Mouse (Mus musculus) MEL-GATA-1-ER (cell line): ENCODE results near the gene Spata45.

Experiments
- DNase-seq: peaks from one replicate; pipeline ENCODE4 v3.0.0-alpha.2; 2012; ENCODE audit warnings: low read depth; ENCODE audit errors: extremely low read depth

The Spata45 gene

DNA sequence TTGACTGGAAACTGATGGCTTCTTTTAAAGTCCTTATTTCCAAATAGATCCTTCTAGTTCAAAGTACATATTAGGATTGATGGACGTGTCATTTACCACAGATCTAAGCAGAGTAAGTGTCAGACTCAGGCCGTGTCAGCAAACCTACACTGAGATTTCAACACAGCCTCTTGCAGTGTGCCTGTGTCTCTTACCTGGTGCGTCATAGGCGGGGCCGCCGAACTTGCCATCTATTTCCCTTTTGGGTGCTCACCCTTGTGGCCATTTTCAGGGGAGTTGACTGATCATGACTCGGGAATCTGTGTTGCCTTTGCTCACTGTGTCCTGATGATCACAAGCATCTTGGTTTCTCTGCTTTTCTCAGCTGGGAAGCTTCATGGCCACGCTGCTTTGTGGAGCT lies 46.8 kb downstream of the Spata45 start:
- no peak for DNase-seq

DNA sequence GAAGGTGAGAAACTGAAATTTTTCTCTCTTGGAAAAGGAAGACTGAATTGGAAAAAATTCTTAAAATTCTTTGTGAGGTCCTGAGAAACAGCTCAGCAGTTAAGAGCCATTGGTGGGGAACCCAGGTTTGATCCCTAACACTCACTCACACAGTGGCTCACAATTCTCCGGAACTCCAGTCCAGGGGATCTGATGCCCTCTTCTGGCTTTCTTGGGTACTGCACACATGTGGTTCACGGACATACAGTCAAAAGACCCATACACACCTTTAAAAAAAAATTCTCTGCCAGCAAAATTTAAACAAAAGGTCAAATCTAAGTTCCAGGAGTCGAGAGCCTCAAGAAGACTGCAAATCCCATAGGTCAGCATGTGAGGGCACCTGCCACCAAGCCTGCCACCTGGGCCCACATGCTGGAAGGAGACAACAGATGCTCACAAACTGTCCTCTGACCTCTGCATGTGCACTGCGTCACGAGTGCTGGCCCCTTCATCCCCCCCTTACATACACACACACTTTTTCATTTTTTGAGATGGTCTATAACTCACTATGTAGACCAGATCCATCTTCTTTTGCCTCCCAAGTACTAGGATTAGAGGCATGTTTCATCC lies 48.6 kb downstream of the Spata45 start:
- no peak for DNase-seq

DNA sequence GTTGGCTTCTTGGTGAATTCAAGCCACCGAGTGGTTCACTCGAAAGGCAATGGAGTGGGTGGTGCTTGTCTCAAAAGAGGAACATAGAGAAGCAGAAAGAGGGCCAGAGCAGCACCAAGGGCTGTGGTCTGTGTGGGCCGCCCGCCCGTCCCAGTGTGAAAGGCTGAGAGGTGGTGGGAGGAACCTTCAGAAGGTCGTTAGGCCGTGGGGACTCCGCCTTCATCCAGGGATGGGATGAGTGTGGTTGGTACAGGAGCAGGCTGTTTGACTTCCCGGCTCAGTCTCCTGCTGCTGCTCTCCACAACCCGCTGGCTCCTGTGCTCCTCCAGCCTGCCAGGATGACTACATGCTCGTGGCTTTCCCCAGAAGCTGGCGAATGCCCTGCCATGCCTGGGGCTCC lies 49.2 kb downstream of the Spata45 start:
- DNase-seq, result peak; percentile 36

DNA sequence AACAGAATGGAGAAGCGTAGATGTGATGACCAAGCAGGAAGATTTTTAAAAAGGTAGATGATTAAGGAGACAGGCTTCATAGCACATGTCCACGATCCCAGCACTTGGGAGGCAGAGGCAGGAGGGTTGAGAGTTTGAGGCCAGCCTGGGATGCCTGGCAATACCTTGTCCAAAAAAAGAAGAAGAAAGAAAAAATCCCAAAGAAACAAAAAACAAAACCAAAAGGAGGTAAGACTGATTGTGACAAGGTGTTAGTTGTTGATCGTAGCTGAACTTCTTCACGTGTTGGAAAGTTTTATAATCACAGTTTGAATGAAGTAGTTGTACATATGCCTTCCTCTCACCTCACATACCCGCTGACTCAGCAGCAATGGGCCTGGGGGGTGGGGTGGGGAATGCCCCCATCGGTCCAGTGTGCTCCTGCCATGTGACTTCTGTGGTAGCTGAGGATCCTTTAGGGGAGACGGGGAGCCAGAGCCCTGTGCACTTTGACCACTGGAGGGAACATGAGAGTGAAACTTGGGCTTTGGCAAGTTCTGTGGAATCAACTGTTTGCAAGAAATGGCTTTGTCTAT lies 50.0 kb downstream of the Spata45 start:
- DNase-seq, result no peak

DNA sequence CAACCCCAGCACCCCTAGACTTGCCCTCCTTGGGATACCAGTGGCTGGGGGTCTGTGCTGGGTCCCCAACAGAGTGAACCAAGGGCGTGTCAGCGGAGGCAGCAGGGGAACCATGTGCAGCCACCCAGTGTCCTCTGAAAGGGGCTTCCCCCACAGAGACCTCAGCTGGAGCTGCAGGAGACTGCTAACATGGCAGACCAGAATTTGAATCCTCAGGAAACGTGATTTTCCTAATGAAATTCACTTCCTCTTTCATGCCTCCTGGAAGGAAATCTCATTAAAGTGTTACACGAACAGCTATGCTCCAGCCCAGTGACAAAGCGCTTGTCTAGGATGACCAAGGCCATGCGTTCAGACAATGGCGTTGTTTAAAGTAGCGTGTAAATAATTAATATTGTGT lies 50.5 kb downstream of the Spata45 start:
- no peak for DNase-seq

DNA sequence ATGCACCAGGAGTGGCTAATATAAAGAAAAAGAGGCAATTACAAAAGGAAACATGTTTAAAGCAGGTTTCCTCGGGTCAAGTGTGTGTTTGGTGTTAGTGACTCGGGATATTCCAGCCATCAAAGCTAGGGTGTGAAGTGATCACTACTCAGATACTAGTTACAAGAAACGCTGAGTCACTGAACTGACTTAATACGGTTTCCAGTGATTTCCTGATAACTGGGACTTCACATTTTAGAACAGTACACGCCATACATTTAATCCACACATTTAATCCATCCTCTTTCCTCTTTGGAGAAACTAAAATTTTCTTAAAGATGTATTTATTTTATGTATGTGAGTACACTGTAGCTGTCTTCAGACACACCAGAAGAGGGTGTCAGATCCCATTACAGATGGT lies 51.5 kb downstream of the Spata45 start:
- DNase-seq, result peak; percentile 17

DNA sequence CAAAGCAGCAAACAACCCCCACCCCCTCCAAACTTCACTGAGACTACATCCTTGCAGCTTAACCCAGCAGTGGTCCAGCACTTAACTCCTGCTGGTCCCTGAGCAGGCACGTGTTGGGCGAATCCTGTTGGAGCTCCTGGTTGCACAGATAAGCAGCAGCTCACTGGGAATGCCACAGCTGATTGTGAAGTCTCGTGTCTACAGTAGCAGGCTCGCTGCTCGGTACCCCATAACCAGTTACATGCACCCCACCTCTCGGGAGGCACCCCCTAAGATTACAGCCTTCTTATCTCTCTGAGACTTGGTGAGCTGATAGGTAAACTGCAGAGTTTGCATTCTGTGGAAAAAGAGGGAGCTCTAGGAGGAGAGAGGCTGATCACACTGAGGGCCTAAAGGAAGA lies 52.9 kb downstream of the Spata45 start:
- DNase-seq, result no peak

DNA sequence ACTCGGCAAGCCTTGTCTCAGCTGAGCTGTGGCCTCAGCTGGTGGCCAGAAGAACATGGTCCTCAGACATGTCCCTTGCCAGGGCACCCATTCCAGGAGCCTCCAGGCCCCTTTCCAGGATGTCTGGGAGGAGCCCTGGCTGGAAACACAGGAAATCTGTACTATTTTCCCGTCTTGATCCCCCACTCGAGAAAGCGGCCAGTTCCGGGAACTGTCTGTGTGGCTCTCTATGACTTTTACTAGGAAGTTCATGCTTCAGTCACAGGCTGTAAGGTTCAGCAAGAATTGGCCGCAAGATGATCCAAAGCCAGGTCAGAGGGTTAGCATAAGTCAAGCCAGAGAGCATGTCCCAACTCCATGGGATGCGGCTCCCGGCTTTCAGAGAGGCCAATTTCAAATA lies 55.6 kb downstream of the Spata45 start:
- DNase-seq, result no peak
